Mouse (Mus musculus) inflammation-experienced regulatory T-cells (primary cell): ENCODE results near the gene Olfr435. TPM values are rescaled to one million over a fixed set of nuclear protein-coding genes. Genes with fewer than 3 reads are reported as not detected.

ENCODE experiments used
- polyA plus RNA-seq, 2 experiments: library from polyadenylated mRNA; unstranded; fragments of 100-300 nt; shearing (Covaris generic); gene quantifications; one replicate each; pipeline ENCODE4 v1.2.1; 2017

Olfr435 gene
- not detected for polyA plus RNA-seq

DNA sequence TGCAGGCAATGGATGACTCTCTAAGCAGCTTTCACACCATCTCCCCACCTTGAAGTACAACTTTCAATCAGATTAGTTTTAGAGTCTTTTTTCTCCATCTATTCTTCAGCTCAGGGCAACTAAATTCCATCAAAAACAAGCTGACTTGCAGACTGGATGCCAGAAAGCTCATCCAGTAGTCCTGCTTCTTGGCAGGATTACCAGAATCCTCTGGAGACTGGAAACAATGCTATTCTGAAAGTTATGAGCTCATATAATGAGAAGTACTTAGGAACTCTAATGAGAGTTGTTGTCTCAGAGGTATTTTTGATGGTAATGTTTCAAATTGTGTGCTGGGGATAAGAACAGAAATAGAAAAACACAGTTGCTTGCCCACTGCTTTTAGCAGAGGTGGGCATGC is at the start of gene Olfr435:
Gene Olfr435, plus strand, starts transcription at position 366 of the 400 bp plus-strand sequence.

DNA sequence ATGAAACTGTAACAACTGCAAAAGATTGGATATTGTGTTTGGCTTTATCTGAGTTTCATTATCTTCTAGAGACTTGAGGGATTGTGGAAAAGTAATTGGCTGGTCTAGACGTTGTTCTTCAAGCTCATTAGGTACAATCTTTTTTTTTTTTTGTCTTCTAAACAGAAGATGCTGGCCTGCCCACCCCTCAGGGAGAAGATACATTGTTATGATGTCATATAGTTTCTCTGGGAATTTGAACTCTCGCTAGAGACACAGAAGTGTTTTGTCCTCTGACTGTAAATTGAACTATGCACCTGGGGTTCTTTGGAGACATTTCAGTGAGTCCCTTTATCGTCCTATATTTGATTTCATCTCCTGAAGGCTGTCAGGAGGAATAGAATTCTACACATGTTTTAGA is 34.0 kb upstream of the Olfr435 start, which contains the start of gene Olfr437:
Gene Olfr437, plus strand, starts transcription at position 301 of the 400 bp plus-strand sequence.

DNA sequence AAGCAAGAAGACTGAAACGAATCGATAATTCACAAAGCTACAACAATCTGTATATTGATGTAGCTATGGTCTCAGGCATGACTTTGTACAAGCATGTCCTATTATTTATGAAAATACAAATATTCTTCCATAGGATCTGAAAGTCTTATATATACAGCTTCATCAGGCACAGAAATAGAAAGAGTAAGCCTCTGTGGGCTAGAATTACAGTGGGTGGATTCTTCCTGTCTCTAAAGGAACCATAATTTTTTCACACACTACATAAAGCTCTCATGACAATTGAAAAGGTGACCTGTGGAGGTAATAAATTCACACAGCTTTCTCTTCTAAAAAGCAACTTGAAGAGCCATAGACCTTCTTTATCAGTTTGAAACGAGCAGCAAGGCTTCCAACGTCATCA is 25.1 kb upstream of the Olfr435 start, which contains the start of gene Olfr13:
Gene Olfr13, plus strand, starts transcription at position 301 of the 400 bp plus-strand sequence.

DNA sequence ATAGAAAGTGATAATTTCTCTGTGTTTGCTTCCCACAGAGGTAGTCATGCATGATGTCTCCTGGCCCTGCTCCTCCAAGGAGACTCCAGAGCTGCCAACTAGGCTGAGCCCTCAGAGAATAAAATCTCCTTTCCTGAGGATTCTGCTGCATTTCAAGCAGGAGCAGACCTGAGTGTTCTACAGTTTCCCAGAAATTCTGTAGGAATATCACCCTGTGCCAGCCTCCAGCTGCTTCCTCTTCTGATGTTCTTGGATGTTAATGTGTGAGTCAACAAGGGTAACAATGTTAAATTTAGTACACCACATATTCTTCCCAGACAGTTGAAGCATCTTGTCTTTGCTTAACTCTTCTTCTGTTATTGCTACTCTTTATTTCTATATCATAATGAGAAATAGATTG is 15.9 kb downstream of the Olfr435 start, which contains the start of gene Olfr434:
Gene Olfr434, plus strand, starts transcription at position 149 of the 400 bp plus-strand sequence.

DNA sequence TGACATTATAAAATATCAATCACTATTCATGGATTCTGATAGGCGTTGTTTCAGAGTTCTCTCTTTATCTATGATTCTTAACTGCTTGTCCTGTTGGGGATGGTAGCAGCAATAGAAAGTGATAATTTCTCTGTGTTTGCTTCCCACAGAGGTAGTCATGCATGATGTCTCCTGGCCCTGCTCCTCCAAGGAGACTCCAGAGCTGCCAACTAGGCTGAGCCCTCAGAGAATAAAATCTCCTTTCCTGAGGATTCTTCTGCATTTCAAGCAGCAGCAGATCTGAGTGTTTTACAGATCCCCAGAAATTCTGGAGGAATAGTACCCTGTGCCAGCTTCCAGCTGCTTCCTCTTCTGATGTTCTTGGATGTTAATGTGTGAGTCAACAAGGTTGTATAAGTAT is 34.3 kb downstream of the Olfr435 start, which contains the start of gene Olfr47:
Gene Olfr47, plus strand, starts transcription at position 275 of the 400 bp plus-strand sequence.

Other genes starting within 250 kb of the Olfr435 start
- not detected for gene Olfr444, start 248.1 kb upstream of the Olfr435 start, polyA plus RNA-seq
- gene Olfr441, start 90.8 kb upstream of the Olfr435 start, polyA plus RNA-seq: not detected
- 1 to 10 TPM in 1 of 2 experiments, under 1 TPM in 1; 0.20 to 1.6 TPM for gene Olfr237-ps1, start 50.6 kb upstream of the Olfr435 start, polyA plus RNA-seq
- not detected for gene Olfr437, start 33.9 kb upstream of the Olfr435 start, polyA plus RNA-seq
- under 1 TPM; 0.04 to 0.78 TPM for gene Olfr13, start 25.0 kb upstream of the Olfr435 start, polyA plus RNA-seq
- not detected for gene Olfr434, start 15.9 kb downstream of the Olfr435 start, polyA plus RNA-seq
- under 1 TPM in 1 of 2 experiments, not detected in 1; 0.94 TPM for gene Olfr47, start 34.4 kb downstream of the Olfr435 start, polyA plus RNA-seq
- 1 to 10 TPM in 1 of 2 experiments, under 1 TPM in 1; 0.51 to 7.1 TPM for gene Arhgef5, start 68.4 kb downstream of the Olfr435 start, polyA plus RNA-seq
- gene Nobox, start 112.4 kb downstream of the Olfr435 start, polyA plus RNA-seq: under 1 TPM; 0.11 to 0.83 TPM